Mouse (Mus musculus) CD4-positive naive resting alpha-beta T cell, adult 76 days (primary cell): Measurements from ENCODE around the gene Pigb. TPM values are rescaled to one million over a fixed set of nuclear protein-coding genes. Genes with fewer than 3 reads are reported as not detected.

Experiments
- total RNA-seq: library from RNA; stranded (reverse); gene quantifications from one replicate; pipeline ENCODE4 v1.2.4, GENCODE M21; 2023

Gene Pigb
- 14.0 TPM for total RNA-seq

GRCm38 (mm10) chr9:73040080-73040479 is at the start of gene Pigb:
Pigb (minus strand) TSS chr9:73040378.

GRCm38 (mm10) chr9:73044146-73045079 is 4.2 kb upstream of the Pigb start, which contains the start of gene Rab27a:
Rab27a (plus strand) TSS chr9:73044854.

DNA sequence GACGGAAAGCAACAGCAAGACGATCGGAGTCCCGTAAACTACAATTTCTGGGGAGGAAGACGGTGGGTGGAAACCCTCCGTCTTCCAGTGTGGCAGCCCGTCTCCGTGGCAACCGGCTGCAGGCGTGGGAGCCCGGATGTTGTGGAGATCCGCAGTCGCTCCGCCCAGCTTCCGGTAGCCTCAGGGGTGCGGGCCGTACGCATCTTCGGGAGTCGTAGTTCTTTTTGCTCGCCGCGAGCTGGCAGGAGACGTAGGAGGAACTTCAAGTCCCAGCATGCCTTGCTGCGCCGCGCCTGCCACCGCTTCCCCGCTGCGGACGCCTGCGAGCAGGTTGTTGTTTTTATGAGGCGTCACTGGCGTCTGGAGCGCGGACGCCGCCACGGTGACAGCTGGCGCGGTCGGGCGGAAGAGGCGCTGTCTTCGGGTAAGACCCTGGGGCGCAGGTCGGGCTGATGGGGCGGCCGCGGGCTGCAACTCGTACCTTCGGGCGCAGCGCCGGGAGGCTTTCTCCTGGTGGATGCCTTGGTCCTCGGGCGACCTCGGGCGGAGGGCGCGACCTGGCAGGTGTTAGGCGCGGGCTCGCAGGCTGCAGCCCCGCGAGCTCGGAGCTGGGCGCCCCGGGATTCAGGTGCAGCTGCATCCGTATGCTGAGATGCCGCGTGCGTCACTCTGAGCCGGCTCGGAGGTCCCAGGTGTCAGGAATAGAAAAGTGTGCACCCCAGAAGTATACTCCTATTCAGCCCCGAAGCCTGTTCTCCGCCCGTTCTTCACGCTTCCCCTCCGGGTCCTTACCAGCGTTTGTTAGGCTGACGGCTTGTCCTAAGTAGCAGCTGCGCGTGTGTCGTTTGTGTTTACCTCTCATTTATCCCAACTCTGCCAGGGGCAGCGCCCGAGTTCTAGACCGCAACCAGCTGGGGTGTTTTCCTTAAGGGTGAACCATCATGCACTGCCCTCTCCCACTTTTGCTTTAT is 54.6 kb downstream of the Pigb start, which contains the start of the genes Ccpg1os and Ccpg1:
Ccpg1os (minus strand) TSS at position 133 of the 971 bp plus-strand sequence.
Ccpg1 (plus strand) TSS at position 180 of the 971 bp plus-strand sequence.

GRCm38 (mm10) chr9:72958521-72959450 is 81.4 kb downstream of the Pigb start, which contains the start of the genes Dyx1c1 and Gm44503:
Dyx1c1 (plus strand) TSS chr9:72958785.
Gm44503 (plus strand) TSS chr9:72958852.

Other genes starting within 250 kb of the Pigb start
- gene Prtg, start 233.5 kb downstream of the Pigb start, total RNA-seq: not detected
- not detected for gene Pygo1, start 114.7 kb downstream of the Pigb start, total RNA-seq
- 3.5 TPM for gene Dyx1c1, start 81.6 kb downstream of the Pigb start, total RNA-seq
- not detected for gene Gm44503, start 81.5 kb downstream of the Pigb start, total RNA-seq
- 4.8 TPM for gene Ccpg1os, start 55.0 kb downstream of the Pigb start, total RNA-seq
- 245 TPM for gene Ccpg1, start 54.9 kb downstream of the Pigb start, total RNA-seq
- 47.3 TPM for gene Rab27a, start 4.5 kb upstream of the Pigb start, total RNA-seq
- gene Khdc3, start 61.5 kb upstream of the Pigb start, total RNA-seq: 9.4 TPM
- not detected for gene Gm20509, start 62.1 kb upstream of the Pigb start, total RNA-seq
- gene Rsl24d1, start 73.0 kb upstream of the Pigb start, total RNA-seq: 75.0 TPM